Mouse (Mus musculus) CH12.LX (cell line): ENCODE measurements around the gene Ren1.

ENCODE experiments used
- CHD2 ChIP-seq: IDR thresholded peaks from 2 replicates; pipeline ENCODE4 v1.6.1; 2011; ENCODE audit warnings: low read length, improper control_type of control experiment
- CTCF ChIP-seq, 2 experiments: IDR thresholded peaks in 1 of 2; conservative IDR thresholded peaks in 1 of 2; 2 replicates each; pipeline ENCODE4 v1.5.1; 2011 to 2012; ENCODE audit warnings: low read depth in 2 of 2, low read length in 2 of 2, improper control_type of control experiment in 1 of 2, inconsistent platforms in 1 of 2, mild to moderate bottlenecking in 1 of 2, moderate library complexity in 1 of 2
- EP300 ChIP-seq: IDR thresholded peaks from 2 replicates; pipeline ENCODE4 v1.6.1; 2011; ENCODE audit warnings: low read length, improper control_type of control experiment
- MAX ChIP-seq: IDR thresholded peaks from 2 replicates; pipeline ENCODE4 v1.6.1; 2011; ENCODE audit warnings: low read length, improper control_type of control experiment
- MXI1 ChIP-seq: IDR thresholded peaks from 2 replicates; pipeline ENCODE4 v1.6.1; 2011; ENCODE audit warnings: mild to moderate bottlenecking, low read depth, low read length, improper control_type of control experiment
- PAX5 ChIP-seq: IDR thresholded peaks from 2 replicates; pipeline ENCODE4 v1.6.1; 2012; ENCODE audit warnings: low read length, inconsistent platforms, mixed read lengths
- POLR2A ChIP-seq: IDR thresholded peaks from 2 replicates; pipeline ENCODE4 v1.6.1; 2011; ENCODE audit warnings: low read depth, mild to moderate bottlenecking, improper control_type of control experiment, low read length
- TCF12 ChIP-seq: IDR thresholded peaks from 2 replicates; pipeline ENCODE4 v1.6.1; 2014; ENCODE audit warnings: low read depth, mild to moderate bottlenecking, inconsistent platforms, low read length, improper control_type of control experiment
- USF1 ChIP-seq: IDR thresholded peaks from 2 replicates; pipeline ENCODE4 v1.6.1; 2014; ENCODE audit warnings: low read depth, mild to moderate bottlenecking, inconsistent platforms, low read length, improper control_type of control experiment
- ZC3H11A ChIP-seq: IDR thresholded peaks from 2 replicates; pipeline ENCODE4 v1.6.1; 2012; ENCODE audit warnings: low read depth, mild to moderate bottlenecking, inconsistent platforms, low read length, improper control_type of control experiment
- ZKSCAN1 ChIP-seq: IDR thresholded peaks from 2 replicates; pipeline ENCODE4 v1.6.1; 2012; ENCODE audit warnings: low read depth, inconsistent platforms, low read length, improper control_type of control experiment, borderline replicate concordance
- ZMIZ1 ChIP-seq: IDR thresholded peaks from 2 replicates; pipeline ENCODE4 v1.6.1; 2012; ENCODE audit warnings: low read depth, mild to moderate bottlenecking, inconsistent platforms, low read length, improper control_type of control experiment

DNA sequence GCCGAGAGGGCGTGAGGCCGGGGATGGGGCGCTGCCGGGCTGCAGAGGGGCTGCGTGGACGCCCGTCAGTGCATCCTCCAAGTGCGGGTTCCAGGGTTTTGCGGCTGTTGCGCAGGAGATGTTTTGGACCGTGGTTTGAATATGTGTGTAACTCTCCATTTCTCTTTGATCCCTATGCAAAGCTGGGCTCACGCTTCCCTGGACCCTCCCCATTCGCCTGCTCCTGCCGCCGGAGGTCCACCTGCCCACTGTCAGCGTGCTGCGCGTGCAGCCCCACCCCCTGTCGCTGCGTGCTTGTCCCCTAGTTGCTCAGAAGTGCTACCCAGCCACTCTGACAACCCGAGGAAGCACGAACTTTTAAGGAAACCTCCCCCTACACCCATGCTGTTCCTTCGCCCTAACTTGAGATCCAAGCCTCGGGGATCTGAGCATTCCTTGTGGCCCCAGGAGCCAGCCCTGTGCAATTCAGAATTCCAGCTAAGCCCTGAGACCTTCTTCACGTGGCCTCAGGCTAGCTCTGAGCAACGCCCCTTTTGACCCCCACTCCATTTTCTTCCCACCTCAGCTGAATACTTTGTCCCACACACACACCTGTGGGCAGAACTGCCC lies 13.8 kb downstream of the Ren1 start:
- TF ChIP-seq CTCF (conservative IDR thresholded peaks at IDR 0.05 in 1 of 2, IDR thresholded peaks at IDR 0.05 in 1 of 2; ENCODE audit: low read depth in 2 of 2, low read length in 2 of 2) (no peak), PAX5 (no peak), ZKSCAN1 (no peak), ZC3H11A (no peak), CHD2 (no peak), ZMIZ1 (no peak), POLR2A (no peak), MXI1 (no peak), TCF12 (no peak), MAX (no peak), USF1 (no peak), EP300 (no peak)
